Mouse (Mus musculus) cerebellum, adult 2 months (tissue): Measurements from ENCODE around the gene Acsm5. TPM values are rescaled to one million over a fixed set of nuclear protein-coding genes. Genes with fewer than 3 reads are reported as not detected.

Source experiments
- DNase-seq, 2 experiments: peaks; one replicate each; pipeline ENCODE4 v3.0.0; 2021
- H3K27ac ChIP-seq: fragments of 200-500 bp; 2 replicates; pipeline ENCODE4 v1.5.1; 2012; ENCODE audit warnings: low read length, control low read depth, inconsistent platforms; ENCODE audit not compliant: insufficient read depth
- H3K27me3 ChIP-seq: fragments of 200-500 bp; 2 replicates; pipeline ENCODE4 v1.6.1; 2012; ENCODE audit warnings: inconsistent platforms, mild to moderate bottlenecking, low read length, moderate library complexity; ENCODE audit not compliant: control insufficient read depth, insufficient read depth
- H3K4me1 ChIP-seq: fragments of 200-500 bp; 2 replicates; pipeline ENCODE4 v1.6.1; 2011; ENCODE audit warnings: low read length; ENCODE audit not compliant: control insufficient read depth, insufficient read depth
- H3K4me3 ChIP-seq: fragments of 200-500 bp; replicated peaks from 2 replicates; pipeline ENCODE3; 2011; ENCODE audit warnings: mild to moderate bottlenecking, low read depth, low read length, control low read depth; ENCODE audit not compliant: insufficient read depth
- CTCF ChIP-seq: fragments of 200-500 bp; IDR thresholded peaks from 2 replicates; pipeline ENCODE4 v1.5.1; 2011; ENCODE audit warnings: low read depth, mild to moderate bottlenecking, control low read depth, low read length, moderate library complexity, borderline replicate concordance; ENCODE audit not compliant: insufficient read depth
- POLR2A ChIP-seq: fragments of 200-500 bp; IDR thresholded peaks from 2 replicates; pipeline ENCODE4 v1.6.1; 2011; ENCODE audit warnings: low read length, control low read depth, borderline replicate concordance; ENCODE audit not compliant: insufficient read depth
- WGBS: fragments of 180-500 bp; shearing (Covaris S2); methylation state at CpG from one replicate; pipeline ENCODE4 v1.1.7; 2018; 5-methylcytosine and 5-hydroxymethylcytosine counted together
- polyA plus RNA-seq: library from polyadenylated mRNA; depleted of rRNA; stranded (reverse); fragments of >200 nt; gene quantifications from 2 replicates; pipeline ENCODE4 v1.2.3, GENCODE M21; 2012; rRNA removed

The Acsm5 gene
- polyA plus RNA-seq, result 1.1 and 1.5 TPM in 2 replicates

DNA sequence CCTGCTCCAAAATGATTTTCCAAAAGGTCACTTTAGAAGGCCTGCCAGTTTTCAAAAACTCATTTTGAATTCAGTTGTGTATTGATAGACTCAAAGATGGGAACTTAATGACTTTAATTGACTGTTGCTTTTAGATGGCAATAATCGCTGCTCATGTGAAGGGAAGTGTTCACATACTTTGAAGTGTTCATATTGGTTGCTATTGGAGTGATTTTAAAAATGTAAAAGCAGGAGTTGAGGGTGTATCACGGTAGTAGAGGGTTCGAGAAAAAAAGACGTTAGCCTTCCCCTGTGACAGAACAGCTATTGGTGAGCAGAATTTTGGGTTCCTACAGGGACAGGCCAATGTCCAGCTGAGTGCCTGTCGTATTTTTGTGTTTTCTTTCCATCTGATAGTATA lies at the start of gene Acsm5:
Gene Acsm5, plus strand, starts transcription at position 301 of the 400 bp plus-strand sequence.
- Histone ChIP-seq H3K27me3 (no peaks in the 10 kb centered on the region), H3K4me3 (no peak within 1 kb of the TSS), H3K27ac (no peak within 1 kb of the TSS), H3K4me1 (no peaks in the 10 kb centered on the region)
- WGBS, result 73% methylated on average over 5 of the region's 5 CpGs
- DNase-seq, result no peak
- no peak for TF ChIP-seq POLR2A
- no peak for TF ChIP-seq CTCF

- DNase-seq, result no peak
- no peaks in the 10 kb centered on the region for H3K4me1 ChIP-seq
- TF ChIP-seq POLR2A (no peak), CTCF (no peak)
- H3K27me3 ChIP-seq, result no peaks in the 10 kb centered on the region
- H3K4me3 ChIP-seq, result no peak overlapping the region
- H3K27ac ChIP-seq, result no peak overlapping the region
- 68% methylated on average over 33 of the region's 33 CpGs for WGBS
Measured at GRCm38 (mm10) chr7:119476500-119477389, 42.5 kb upstream of the Acsm5 start.

DNA sequence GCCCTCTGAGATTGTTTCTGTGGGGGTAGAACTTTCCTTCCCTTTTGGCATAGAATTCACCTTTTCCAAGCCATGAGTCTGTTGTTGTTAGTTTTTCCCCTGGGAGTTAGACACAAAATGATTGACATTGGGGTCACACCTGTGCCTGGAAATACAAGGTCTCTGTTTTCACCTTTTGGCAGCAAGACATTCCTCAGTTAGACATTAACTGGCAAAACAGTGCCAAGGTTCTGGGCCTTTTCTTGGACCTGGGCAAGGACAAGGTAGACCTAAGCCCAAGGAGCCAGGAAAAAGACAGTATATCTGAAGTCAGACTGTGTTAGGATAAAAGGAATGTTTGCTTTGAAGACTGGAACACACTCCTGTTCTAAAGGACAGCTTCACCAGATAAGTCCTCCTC lies 40.0 kb upstream of the Acsm5 start, which contains the start of gene Umod:
Gene Umod, minus strand, starts transcription at position 27 of the 400 bp plus-strand sequence.
- no peak for TF ChIP-seq CTCF
- TF ChIP-seq POLR2A, result no peak
- DNase-seq, result no peak
- no peak within 1 kb of the TSS for H3K27ac ChIP-seq
- no peak within 1 kb of the TSS for H3K4me3 ChIP-seq
- no peaks in the 10 kb centered on the region for H3K27me3 ChIP-seq
- H3K4me1 ChIP-seq, result no peaks in the 10 kb centered on the region

DNA sequence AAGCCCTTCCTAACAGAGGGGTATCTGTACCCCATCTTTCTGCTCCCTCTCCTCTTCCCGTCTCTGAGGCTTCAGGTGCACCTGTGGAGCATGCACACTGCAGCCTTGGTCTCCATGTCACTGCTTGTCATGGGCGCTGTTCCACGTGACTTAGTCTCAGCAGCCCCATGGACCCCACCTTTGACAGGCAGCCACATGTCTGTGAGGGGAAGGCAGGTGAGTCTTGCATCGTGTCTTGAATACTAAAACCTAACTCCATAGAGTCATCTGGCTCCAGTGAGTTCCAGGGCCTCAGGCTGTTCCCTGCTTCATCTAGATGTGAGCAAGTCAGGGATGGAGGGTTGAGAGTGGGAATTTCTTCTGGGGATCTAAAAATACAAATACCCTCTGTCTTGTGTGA lies 35.1 kb upstream of the Acsm5 start:
- Histone ChIP-seq H3K4me1 (no peaks in the 10 kb centered on the region), H3K27ac (no peak overlapping the region), H3K27me3 (no peaks in the 10 kb centered on the region), H3K4me3 (no peak overlapping the region)
- TF ChIP-seq CTCF, result no peak
- no peak for TF ChIP-seq POLR2A
- no peak for DNase-seq
- 80% methylated on average over 4 of the region's 4 CpGs for WGBS

DNA sequence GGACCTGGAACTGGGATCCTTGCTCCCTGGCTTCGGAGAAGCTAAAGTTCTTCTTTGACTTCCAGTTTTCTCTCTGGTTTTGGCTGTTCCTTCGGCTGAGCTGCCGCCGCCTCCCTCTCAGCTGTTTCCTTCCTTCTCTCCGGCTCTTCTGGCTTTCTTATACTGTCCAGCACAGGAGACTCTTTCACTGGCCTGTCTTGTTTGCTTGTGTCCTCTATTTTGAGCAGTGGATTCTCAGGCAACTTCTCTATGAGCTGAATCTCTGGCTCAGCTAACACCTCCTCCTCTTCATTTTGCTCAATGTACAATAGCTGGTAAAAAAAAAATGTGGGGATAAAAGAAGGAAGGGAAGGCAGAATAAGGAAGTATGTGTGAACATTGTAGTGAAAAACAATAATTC lies 32.6 kb upstream of the Acsm5 start:
- TF ChIP-seq CTCF, result no peak
- TF ChIP-seq POLR2A, result no peak
- no peak overlapping the region for H3K4me3 ChIP-seq
- no peak for DNase-seq
- WGBS, result 88% methylated on average over 5 of the region's 5 CpGs
- H3K27me3 ChIP-seq, result no peaks in the 10 kb centered on the region
- H3K4me1 ChIP-seq, result no peaks in the 10 kb centered on the region
- no peak overlapping the region for H3K27ac ChIP-seq

- 84% methylated on average over 4 of the region's 4 CpGs for WGBS
- TF ChIP-seq CTCF (no peak), POLR2A (no peak)
- no peak for DNase-seq
Measured at GRCm38 (mm10) chr7:119490041-119490780, 29.1 kb upstream of the Acsm5 start.

DNA sequence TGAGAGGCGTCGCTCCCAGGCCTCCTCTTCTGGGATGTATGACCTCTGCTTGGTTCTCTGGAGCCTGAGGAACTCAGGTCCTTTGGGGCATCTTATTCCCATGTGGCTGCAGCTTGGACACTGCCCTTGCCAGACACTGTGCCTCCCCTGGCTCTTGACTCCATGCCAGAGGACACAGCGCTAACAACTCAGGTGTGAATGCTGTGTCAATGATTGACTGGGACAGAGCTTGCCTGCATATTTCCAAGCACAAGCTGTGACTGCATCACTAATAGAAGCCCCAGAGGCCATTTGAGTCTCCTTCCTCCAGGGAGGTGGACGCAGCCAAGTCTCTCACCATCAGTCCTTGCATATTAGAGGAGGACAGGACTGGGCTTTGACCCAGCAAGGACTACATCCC lies 8.1 kb upstream of the Acsm5 start:
- Histone ChIP-seq H3K27ac (no peak overlapping the region), H3K4me3 (no peak overlapping the region), H3K4me1 (no peaks in the 10 kb centered on the region), H3K27me3 (no peaks in the 10 kb centered on the region)
- TF ChIP-seq POLR2A (no peak), CTCF (no peak)
- no peak for DNase-seq
- WGBS, result 65% methylated on average over 4 of the region's 4 CpGs

More at GRCm38 (mm10) chr7:119490041-119490780, 29.1 kb upstream of the Acsm5 start:
- Histone ChIP-seq H3K27ac (no peak overlapping the region), H3K27me3 (no peaks in the 10 kb centered on the region), H3K4me1 (no peaks in the 10 kb centered on the region), H3K4me3 (no peak overlapping the region)
